In the genomic region with DNA sequence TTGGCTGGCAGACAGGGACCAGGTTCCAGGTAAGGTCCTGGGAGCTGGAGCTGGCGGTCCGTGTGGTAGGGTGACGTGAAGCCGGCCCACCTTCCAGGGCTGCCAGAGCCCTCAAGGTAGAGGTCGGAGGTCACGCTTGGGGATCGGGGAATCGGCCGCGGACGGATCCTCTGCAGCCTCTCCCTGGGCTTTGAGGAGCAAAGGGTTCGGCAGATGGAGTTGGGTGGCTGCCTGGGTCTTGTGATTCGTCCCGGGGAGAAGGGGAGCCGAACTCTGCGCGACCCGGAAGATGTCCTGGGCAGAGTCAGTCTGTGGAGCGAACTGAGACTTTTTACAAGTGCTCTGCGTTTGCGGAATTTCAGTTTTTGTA, we compare ENCODE assay signal across 8 mouse cellular contexts. TPM values are rescaled to one million over a fixed set of nuclear protein-coding genes. Genes with fewer than 3 reads are reported as not detected.
DNase-seq lines count a peak whose midpoint lies in the region; ATAC-seq lines count a peak whose summit lies in the region.

No protein-coding gene starts in this region.

- peaks cover 8% of the 10 kb centered on the region for H3K4me1 ChIP-seq in kidney, embryonic 16.5 days (ENCODE audit: insufficient read depth, low read length)
- H3K4me1 ChIP-seq in brown adipose tissue, adult 24 weeks (ENCODE audit: control insufficient read depth, insufficient read depth, insufficient read length, low read length), result no peaks in the 10 kb centered on the region
- H3K4me1 ChIP-seq in hindbrain, embryonic 11.5 days (replicated peaks; ENCODE audit: control insufficient read depth, insufficient read depth, low read length), result no peaks in the 10 kb centered on the region; the same call in 1 of the 2 replicates

- H3K27ac ChIP-seq in kidney, embryonic 16.5 days (ENCODE audit: low read length), result peak overlapping the region; percentile 39; the same call in 1 of the 2 replicates
- H3K27ac ChIP-seq in brown adipose tissue, adult 24 weeks (replicated peaks; ENCODE audit: low read depth, low read length), result peak overlapping the region; percentile 77
- 0 out of 2 replicates have a peak overlapping the region, but pooled peaks have one; percentile 56 for H3K27ac ChIP-seq in hindbrain, embryonic 11.5 days (ENCODE audit: low read depth, low read length)

- H3K4me2 ChIP-seq in kidney, embryonic 16.5 days (replicated peaks; ENCODE audit: low read depth, low read length), result peak overlapping the region; percentile 83
- H3K4me2 ChIP-seq in hindbrain, embryonic 11.5 days (replicated peaks; ENCODE audit: low read depth, low read length), result peak overlapping the region; percentile 47

- no peak for DNase-seq in kidney, postnatal 4 days
- no peak for DNase-seq in hindbrain, embryonic 11.5 days (ENCODE audit: low spot score)
- DNase-seq in thymus, postnatal 14 days, result no peak
- DNase-seq in spleen, adult 18-20 months, result no peak
- no peak for DNase-seq in ovary, postnatal 14 days (ENCODE audit: low spot score)

- H3K4me3 ChIP-seq in kidney, embryonic 16.5 days (ENCODE audit: low read length), result peak overlapping the region; percentile 63
- H3K4me3 ChIP-seq in brown adipose tissue, adult 24 weeks (ENCODE audit: insufficient read depth, low read depth, low read length), result peak overlapping the region; percentile 86
- peak overlapping the region; percentile 95 for H3K4me3 ChIP-seq in hindbrain, embryonic 11.5 days (ENCODE audit: low read depth, low read length)

- no peaks in the 10 kb centered on the region for H3K9me3 ChIP-seq in kidney, embryonic 16.5 days (ENCODE audit: low read length)
- no peaks in the 10 kb centered on the region for H3K9me3 ChIP-seq in hindbrain, embryonic 11.5 days (ENCODE audit: control insufficient read depth, low read length)

- no peak for ATAC-seq in kidney, embryonic 16.5 days (ENCODE audit: low FRiP score, low TSS enrichment)
- ATAC-seq in hindbrain, embryonic 11.5 days (ENCODE audit: low FRiP score), result peak; percentile 88; the same call in 1 of the 2 replicates
- ATAC-seq in megakaryocyte, adult 5-6 weeks (ENCODE audit: poor library complexity, severe bottlenecking), result peak; percentile 69

- H3K9ac ChIP-seq in kidney, embryonic 16.5 days (replicated peaks; ENCODE audit: low read length), result peak overlapping the region; percentile 76
- H3K9ac ChIP-seq in hindbrain, embryonic 11.5 days (ENCODE audit: low read depth, low read length), result peak overlapping the region; percentile 82

- H3K27me3 ChIP-seq in kidney, embryonic 16.5 days (ENCODE audit: insufficient read depth, low read length), result no peaks in the 10 kb centered on the region
- H3K27me3 ChIP-seq in hindbrain, embryonic 11.5 days (ENCODE audit: control insufficient read depth, insufficient read depth, low read length), result no peaks in the 10 kb centered on the region

- no peaks in the 10 kb centered on the region for H3K36me3 ChIP-seq in kidney, embryonic 16.5 days (ENCODE audit: insufficient read depth, low read length)
- no peaks in the 10 kb centered on the region for H3K36me3 ChIP-seq in hindbrain, embryonic 11.5 days (ENCODE audit: control insufficient read depth, insufficient read depth, low read length)

- WGBS in kidney, embryonic 16.5 days, result under 1% methylated on average over 21 of the region's 21 CpGs
- under 1% methylated on average over 21 of the region's 21 CpGs for WGBS in hindbrain, embryonic 11.5 days

RNA-seq across cellular contexts. Expression of a gene that starts 0.3 kb away (rescaled TPM):
- 59.1 and 65.0 TPM in 2 replicates for polyA plus RNA-seq in kidney, embryonic 16.5 days (2015; fragmentation: Nextera tagmentation; extraction: Ambion mirVana)
- 82.6 and 92.8 TPM in 2 replicates for polyA plus RNA-seq in brown adipose tissue, adult 24 weeks (2012; ENCODE audit: insufficient read depth, insufficient read length, missing spikeins)
- 56.5 TPM in 2 replicates for polyA plus RNA-seq in hindbrain, embryonic 11.5 days (2014; fragmentation: Nextera tagmentation; extraction: Ambion mirVana)
- total RNA-seq in megakaryocyte, adult 5-6 weeks (2015), result 34.0 and 42.5 TPM in 2 replicates
- 57.1 and 65.6 TPM in 2 replicates for total RNA-seq in megakaryocyte, adult 5-6 weeks (2017)
